Mouse (Mus musculus): ENCODE data around the gene Hoxa2. TPM values are rescaled to one million over a fixed set of nuclear protein-coding genes. Genes with fewer than 3 reads are reported as not detected.

Gene Hoxa2
- total RNA-seq, 2 experiments from 2014 or later: 0.78 to 0.86 TPM

GRCm38 (mm10) chr6:52183311-52184080 is 18.9 kb upstream of the Hoxa2 start:
- intact Hi-C loops (cut with DNase I; ENCODE audit: low total_unique reads): no loop called here
- DNase-seq: no peak

DNA sequence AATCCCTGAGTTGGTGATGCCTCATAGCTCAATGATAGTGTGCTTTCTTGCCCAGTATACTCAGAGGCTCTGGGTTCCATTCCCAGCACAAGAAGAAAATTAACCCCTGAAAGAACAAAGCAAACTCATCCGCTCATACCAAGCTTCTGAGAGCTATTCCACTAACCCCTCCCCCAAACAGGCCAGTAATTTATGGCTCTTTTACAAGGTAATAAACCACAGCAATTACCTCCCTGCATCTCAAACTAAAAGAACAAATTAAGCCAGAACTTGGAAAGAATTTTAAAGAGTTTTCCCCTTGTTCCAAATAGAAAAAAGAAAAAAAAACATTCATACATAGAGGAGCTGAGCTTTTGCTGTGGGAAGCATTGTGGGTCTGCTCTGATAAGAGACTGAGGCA is 18.2 kb upstream of the Hoxa2 start:
- intact Hi-C loops (cut with DNase I; ENCODE audit: low total_unique reads): no loop called here
- no peak for DNase-seq

GRCm38 (mm10) chr6:52182030-52182429 is 17.4 kb upstream of the Hoxa2 start:
- DNase-seq: no peak
- intact Hi-C loops (cut with DNase I; ENCODE audit: low total_unique reads): no loop called here

DNA sequence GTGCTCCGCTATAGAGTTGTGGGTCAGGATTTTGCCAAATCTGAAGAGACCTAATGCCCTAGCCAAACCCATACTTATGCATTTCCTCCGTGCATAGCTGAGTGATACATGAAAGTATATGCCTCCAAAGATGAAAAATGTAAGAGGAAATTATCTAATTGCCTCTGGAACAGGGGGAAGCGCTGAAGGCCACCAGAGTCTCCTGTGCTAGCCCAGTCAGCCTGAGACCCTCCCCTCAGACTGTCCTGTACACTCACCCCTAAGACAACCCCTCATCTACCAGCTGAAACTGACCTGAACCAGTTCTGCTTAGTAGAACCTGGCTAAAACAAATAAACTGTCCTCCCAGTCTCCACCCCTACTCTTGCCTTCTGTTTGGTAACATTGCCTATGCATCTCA is 16.1 kb upstream of the Hoxa2 start:
- no peak for DNase-seq
- intact Hi-C loops (cut with DNase I; ENCODE audit: low total_unique reads): no loop called here

- DNase-seq: no peak
- intact Hi-C loops (cut with DNase I; ENCODE audit: low total_unique reads): no loop called here
Measured at GRCm38 (mm10) chr6:52180213-52180710, 15.6 kb upstream of the Hoxa2 start.

DNA sequence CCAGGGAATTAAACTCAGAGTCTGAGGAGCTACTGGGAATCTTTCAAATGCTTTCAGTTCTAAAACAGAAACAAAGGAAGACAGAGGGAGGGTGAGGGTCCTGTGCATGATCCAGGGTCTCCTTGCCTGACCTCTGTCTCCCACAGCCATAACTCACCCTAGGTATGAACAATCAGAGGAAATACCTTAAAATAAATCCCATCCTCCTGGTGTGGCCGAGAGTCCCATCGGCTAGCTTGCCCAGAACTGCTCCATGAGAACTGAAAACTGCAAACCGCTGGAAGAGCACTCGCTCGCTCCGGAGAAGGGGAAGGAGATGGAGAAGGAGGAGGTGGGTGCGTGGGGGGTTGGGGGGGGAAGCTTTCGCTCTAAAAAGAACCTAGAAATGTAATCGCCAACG is 15.1 kb upstream of the Hoxa2 start:
- no peak for DNase-seq
- intact Hi-C loops (cut with DNase I; ENCODE audit: low total_unique reads): no loop called here

DNA sequence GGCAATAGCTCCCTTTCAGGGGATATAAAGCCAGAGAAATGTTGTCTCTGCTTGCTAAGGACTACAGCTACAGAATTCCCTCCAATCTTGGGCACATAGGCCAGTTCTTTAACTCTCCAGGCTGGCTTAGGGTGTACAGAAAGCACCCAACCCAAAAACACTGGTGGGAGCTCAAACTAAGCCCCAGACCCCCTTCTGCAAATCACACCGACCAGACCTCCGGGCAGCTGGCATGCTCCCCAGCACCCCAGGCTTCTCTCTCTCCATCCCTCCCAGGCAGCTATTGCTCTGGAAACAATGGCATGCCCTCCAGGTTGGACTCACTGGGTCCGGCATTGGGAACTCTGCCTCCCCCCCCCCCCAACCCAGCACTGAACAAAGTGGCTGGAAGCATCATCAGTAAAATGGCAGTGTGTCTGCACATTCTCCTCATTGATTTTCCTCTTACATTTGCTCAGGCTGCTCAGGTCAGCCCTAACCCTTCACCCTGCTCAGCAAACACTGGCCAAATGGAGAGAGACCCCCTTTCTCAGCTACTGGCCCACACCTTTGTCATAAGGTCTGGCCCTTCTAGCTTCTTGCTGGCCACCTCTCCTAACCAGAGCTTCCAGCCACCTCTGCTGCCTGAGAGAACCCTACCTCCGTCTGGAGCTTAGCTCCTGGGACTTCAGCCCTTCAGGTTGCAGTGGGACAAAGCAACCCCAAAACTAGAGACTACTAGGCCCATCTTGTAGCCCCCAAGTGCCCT is 14.5 kb upstream of the Hoxa2 start:
- intact Hi-C loops (cut with DNase I; ENCODE audit: low total_unique reads): no loop called here

GRCm38 (mm10) chr6:52177806-52178205 is 13.2 kb upstream of the Hoxa2 start:
- intact Hi-C loops (cut with DNase I; ENCODE audit: low total_unique reads): no loop called here
- no peak for DNase-seq

More for the DNA sequence above, 14.5 kb upstream of the Hoxa2 start:
- no peak for DNase-seq

GRCm38 (mm10) chr6:52177061-52177735 is 12.6 kb upstream of the Hoxa2 start, which contains the start of gene 5730596B20Rik:
Gene 5730596B20Rik (plus strand): TSS chr6:52177498.
- intact Hi-C loops (cut with DNase I; ENCODE audit: low total_unique reads): no loop called here
- no peak for DNase-seq

- no peak for DNase-seq
- intact Hi-C loops (cut with DNase I; ENCODE audit: low total_unique reads): no loop called here
Measured at GRCm38 (mm10) chr6:52176391-52176790, 11.8 kb upstream of the Hoxa2 start.

DNA sequence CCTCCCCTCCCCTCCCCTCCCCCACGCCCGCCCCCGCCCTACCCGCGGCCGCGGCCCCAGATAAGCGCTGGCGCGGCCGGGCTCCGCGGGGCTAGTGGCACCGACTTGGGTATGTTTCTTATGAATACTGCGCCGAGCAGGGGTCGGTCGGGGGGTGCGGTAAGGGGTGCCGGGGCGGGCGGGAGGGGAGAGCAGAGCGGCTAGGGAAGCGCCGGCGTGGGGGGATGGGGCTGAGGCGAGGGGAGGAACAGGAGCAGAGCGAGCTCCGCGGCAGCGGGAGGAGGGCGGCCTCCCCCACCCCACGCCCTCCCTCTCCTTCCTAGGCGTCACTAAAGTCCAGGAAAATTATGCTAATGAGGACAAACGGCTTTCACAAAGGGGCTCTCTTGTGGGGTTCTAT is 11.2 kb upstream of the Hoxa2 start:
- DNase-seq: no peak
- intact Hi-C loops (cut with DNase I; ENCODE audit: low total_unique reads): no loop called here

- intact Hi-C loops (cut with DNase I; ENCODE audit: low total_unique reads): no loop called here
- no peak for DNase-seq
Measured at GRCm38 (mm10) chr6:52174968-52175751, 10.5 kb upstream of the Hoxa2 start.

- DNase-seq: no peak
- intact Hi-C loops (cut with DNase I; ENCODE audit: low total_unique reads): no loop called here
Measured at GRCm38 (mm10) chr6:52173648-52174047, 9.0 kb upstream of the Hoxa2 start.

DNA sequence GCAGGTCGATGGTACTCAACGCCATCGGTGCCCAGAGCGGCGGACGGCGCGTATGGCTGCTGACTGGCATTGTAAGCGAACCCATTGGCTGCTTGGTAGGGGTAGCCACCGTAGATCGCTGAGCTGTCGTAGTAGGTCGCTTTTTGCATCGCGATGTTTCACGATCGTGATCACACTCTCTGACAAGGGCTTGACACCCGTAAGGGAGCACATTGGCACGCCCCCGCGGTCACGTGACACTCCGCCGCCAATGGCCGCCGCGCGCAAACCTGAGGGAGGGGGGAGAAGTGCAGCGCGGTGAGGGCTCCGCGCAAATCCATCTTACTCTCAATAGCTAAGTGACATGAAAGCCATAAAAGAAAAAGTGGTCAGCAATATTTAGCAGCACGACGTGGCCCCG is 7.9 kb upstream of the Hoxa2 start:
- intact Hi-C loops (cut with DNase I; ENCODE audit: low total_unique reads): no loop called here
- peak; percentile 86 for DNase-seq

- intact Hi-C loops (cut with DNase I; ENCODE audit: low total_unique reads): loop anchor here (1.0 kb wide), 1 partner anchor 48 kb away; no protein-coding TSS in a partner anchor
Measured at GRCm38 (mm10) chr6:52171938-52172337, 7.3 kb upstream of the Hoxa2 start.

GRCm38 (mm10) chr6:52171331-52171730 is 6.7 kb upstream of the Hoxa2 start:
- intact Hi-C loops (cut with DNase I; ENCODE audit: low total_unique reads): loop anchor here (1.0 kb wide), 1 partner anchor 49 kb away; no protein-coding TSS in a partner anchor

More at GRCm38 (mm10) chr6:52171938-52172337, 7.3 kb upstream of the Hoxa2 start:
- no peak for DNase-seq

GRCm38 (mm10) chr6:52170898-52171223 is 6.2 kb upstream of the Hoxa2 start:
- no peak for DNase-seq
- intact Hi-C loops (cut with DNase I; ENCODE audit: low total_unique reads): loop anchor here (1.0 kb wide), 1 partner anchor 49 kb away; no protein-coding TSS in a partner anchor

More at GRCm38 (mm10) chr6:52171331-52171730, 6.7 kb upstream of the Hoxa2 start:
- no peak for DNase-seq

DNA sequence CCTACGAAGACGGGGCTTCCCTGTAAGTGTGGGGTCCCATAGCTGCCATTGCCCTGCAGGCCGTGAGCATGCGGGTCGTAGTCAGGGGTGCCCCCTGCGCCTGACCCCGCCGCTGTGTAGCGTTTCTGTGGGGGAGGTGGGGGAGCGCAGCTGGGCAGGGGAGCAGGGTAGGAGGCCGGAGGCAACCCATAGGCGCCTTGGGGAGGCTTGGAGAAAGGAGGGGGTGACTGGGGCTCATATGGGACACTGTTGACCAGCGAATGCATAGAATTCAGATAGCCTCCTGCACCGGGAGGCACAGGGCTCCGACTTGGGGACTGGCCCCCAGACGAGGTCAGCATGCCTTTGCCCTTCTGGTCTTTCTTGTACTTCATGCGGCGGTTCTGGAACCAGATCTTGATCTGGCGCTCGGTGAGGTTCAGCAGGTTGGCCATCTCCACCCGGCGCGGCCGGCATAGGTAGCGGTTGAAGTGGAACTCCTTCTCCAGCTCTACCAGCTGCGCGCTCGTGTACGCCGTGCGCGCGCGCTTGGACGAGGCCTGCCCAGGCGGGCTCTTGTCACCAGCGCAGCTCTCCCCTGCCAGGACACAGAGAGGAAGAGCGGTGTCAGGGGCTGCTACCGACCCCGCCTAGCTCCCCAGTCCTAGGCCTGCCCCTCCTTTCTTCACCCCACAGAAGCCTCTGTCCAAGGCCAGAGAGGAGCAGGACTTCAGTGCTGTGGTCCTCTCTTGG is 5.7 kb upstream of the Hoxa2 start:
- intact Hi-C loops (cut with DNase I; ENCODE audit: low total_unique reads): no loop called here
- DNase-seq: no peak

Measured in gastrocnemius, postnatal 14 days (tissue).